Mouse (Mus musculus) bone marrow, adult 2 months (tissue): ENCODE measurements at regions not wholly inside any gene's neighbourhood (a gene's known extent, or its start where the extent isn't known, plus 50 kb on each side); places are given as distances from the start of the nearest gene placed in this dataset.

Source experiments
- CTCF ChIP-seq: fragments of 200-500 bp; IDR thresholded peaks from 2 replicates; pipeline ENCODE4 v1.5.1; 2011; ENCODE audit warnings: low read length, control low read depth; ENCODE audit not compliant: control insufficient read depth, insufficient read depth
- POLR2A ChIP-seq: fragments of 200-500 bp; IDR thresholded peaks from 2 replicates; pipeline ENCODE4 v1.6.1; 2011; ENCODE audit warnings: low read depth, mild to moderate bottlenecking, control low read depth, low read length, borderline replicate concordance; ENCODE audit not compliant: control insufficient read depth

DNA sequence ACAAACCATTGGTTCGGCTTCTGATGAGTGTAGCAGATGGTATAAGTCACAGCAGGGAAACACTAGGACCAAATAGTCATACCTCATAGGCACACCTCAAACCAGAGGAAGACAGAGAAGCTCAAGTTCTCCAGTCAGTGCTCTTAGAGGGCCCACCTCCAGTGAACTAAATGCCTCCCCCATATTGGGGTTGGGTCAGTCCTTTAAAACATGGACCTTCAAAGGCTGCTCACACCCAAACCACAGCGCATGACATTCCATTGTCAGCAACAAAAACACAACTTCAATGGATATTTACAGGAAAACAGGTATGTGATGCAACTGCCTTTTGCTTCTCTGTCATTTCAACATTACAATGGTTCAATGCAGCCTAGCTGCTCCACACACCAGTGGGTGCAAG is 65.1 kb upstream of the Ttc29 start:
- TF ChIP-seq POLR2A = no peak
- TF ChIP-seq CTCF = no peak
